Mouse (Mus musculus): ENCODE measurements around the gene Dffa. TPM values are rescaled to one million over a fixed set of nuclear protein-coding genes. Genes with fewer than 3 reads are reported as not detected.

Gene Dffa
- 4.8 and 9.4 TPM in 2 replicates for total RNA-seq (2015; ENCODE audit: low replicate concordance)
- 2.6 and 3.9 TPM in 2 replicates for total RNA-seq (2017; ENCODE audit: low replicate concordance)

DNA sequence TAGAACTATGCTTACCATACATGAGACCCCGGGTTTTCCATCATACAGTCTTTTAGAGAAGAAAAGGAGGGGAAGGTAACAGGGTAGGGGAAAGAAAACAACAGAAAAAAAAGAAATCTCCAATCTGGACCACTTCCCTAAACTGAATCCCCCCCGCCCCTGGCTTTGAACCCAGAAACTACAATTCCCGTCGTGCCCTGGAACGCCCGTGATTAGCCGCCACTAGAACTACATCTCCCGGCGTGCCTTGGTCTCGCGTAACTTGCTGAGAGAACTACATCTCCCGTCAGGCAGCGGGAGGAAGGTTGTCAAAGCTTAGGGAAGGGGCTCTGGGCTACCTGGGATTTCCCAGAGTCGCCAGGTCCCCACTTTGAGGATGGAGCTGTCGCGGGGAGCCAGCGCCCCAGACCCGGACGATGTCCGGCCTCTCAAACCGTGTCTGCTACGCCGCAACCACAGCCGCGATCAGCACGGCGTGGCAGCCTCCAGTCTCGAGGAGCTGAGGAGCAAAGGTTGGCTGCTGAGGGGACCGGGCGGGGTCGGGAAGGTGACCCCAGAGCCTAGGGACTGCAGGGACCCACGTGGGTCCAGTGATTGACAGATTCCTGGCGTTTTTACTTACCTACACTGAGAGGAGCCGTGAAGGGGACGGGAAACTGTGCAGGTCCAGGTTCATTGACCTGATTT lies at the start of gene Dffa:
TSS of gene Dffa (plus strand) at position 272 of the 687 bp plus-strand sequence.
- peak; percentile 95 for ATAC-seq (replicated peaks; ENCODE audit: low FRiP score, poor library complexity, severe bottlenecking)

DNA sequence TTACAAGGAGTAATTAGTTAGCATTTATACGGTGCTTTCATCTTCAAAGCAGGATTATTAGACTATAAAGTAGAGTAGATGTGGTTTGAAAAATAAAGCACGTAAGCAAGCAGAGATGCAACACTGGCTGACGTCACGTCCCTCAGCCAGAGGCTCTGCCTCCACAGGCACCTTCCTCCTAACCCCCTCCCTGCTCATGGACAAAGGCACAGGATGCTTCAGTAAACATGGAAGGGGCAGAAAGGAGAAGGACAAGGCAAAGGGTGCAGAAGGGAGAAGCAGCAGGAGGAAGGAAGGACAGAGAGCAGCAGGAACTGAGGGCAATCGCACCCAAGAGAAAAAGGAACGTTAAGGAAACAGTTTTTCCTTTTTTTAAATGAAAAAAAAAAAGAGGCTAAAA lies 48.1 kb upstream of the Dffa start:
- ATAC-seq (replicated peaks; ENCODE audit: low FRiP score, poor library complexity, severe bottlenecking): no peak

DNA sequence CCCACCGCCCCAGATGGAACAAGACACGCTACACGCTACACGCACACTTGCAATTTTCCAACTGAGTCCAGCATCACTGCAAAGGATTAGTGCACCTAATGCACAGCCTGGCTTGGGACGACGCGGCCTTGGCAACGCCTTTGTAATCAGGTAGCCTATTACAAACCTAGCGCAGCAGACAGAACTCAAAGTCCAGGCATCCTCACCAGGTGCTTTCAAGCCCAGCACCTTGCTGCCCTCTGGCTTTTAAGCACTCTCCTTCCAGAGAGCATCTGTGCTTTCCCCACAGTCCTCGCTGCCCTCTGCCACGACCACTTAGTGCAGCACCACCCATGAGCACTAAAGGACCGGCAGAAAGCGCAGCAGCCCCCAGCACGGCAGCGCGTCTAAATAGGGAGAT lies 47.0 kb upstream of the Dffa start:
- no peak for ATAC-seq (replicated peaks; ENCODE audit: low FRiP score, poor library complexity, severe bottlenecking)

DNA sequence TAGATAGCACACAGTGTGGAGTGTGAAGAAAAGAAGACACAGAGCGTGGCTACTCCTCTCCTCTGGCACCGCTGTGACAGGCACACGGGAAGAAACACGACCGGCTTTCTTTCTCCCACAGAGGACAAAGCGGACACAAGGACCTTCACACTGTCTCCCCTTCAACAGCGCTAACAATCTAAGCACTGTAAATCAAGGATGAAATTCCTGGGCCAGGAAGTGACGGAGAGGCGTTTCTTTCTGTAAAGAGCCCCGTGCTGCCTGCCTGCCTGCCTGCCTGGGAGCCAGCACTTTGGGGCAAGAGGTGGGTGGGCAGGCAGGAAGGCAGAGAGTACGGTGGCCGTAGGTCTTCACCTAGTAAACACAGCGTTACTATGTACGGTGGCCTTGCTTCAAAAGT lies 46.5 kb upstream of the Dffa start:
- no peak for ATAC-seq (replicated peaks; ENCODE audit: low FRiP score, poor library complexity, severe bottlenecking)

- no peak for ATAC-seq (replicated peaks; ENCODE audit: low FRiP score, poor library complexity, severe bottlenecking)
These were observed 45.6 kb upstream of the Dffa start for GRCm38 (mm10) chr4:149058298-149058697.

- ATAC-seq (replicated peaks; ENCODE audit: low FRiP score, poor library complexity, severe bottlenecking): no peak
These were observed 44.2 kb upstream of the Dffa start for GRCm38 (mm10) chr4:149059713-149060112.

- ATAC-seq (replicated peaks; ENCODE audit: low FRiP score, poor library complexity, severe bottlenecking): no peak
These were observed 43.1 kb upstream of the Dffa start for GRCm38 (mm10) chr4:149060621-149061431.

DNA sequence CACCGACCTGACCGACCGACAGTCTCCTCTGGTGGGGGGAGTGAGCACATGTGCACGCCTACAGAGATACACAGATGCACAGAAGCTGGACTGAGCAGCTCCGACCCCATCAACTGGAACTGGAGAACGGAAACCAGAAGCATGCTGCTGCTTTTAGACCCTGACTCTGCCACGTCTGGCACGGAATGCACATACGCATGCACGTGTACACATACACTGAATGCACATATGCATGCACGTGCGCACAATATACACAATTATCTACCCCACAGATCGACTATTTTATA lies 42.6 kb upstream of the Dffa start:
- ATAC-seq (replicated peaks; ENCODE audit: low FRiP score, poor library complexity, severe bottlenecking): no peak

- no peak for ATAC-seq (replicated peaks; ENCODE audit: low FRiP score, poor library complexity, severe bottlenecking)
These were observed 41.3 kb upstream of the Dffa start for GRCm38 (mm10) chr4:149062406-149063318.

GRCm38 (mm10) chr4:149064061-149064854 lies 39.7 kb upstream of the Dffa start:
- ATAC-seq (replicated peaks; ENCODE audit: low FRiP score, poor library complexity, severe bottlenecking): no peak

GRCm38 (mm10) chr4:149066672-149067551 lies 37.0 kb upstream of the Dffa start:
- ATAC-seq (replicated peaks; ENCODE audit: low FRiP score, poor library complexity, severe bottlenecking): no peak

DNA sequence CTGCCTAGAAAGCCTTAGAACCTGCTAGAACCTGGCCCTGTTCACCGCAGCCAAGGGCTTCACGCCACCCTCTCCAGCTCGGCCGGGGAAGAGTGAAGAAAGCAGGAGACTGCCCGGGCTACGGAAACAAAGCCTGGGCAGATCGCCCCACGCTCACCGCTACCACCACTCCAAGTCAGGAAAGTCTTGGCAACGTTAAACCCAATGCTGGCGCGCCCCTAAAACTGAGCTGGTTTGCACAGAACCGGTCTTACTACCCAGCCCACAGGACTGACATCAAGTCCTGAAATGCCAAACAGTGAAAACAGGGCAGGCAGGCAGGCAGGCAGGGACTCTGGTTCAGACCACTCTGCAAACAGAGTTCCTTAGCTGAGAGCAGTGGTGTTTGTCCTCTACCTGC lies 28.9 kb upstream of the Dffa start:
- ATAC-seq (replicated peaks; ENCODE audit: low FRiP score, poor library complexity, severe bottlenecking): no peak

GRCm38 (mm10) chr4:149075871-149076575 lies 27.9 kb upstream of the Dffa start:
- 0 out of 2 replicates have a peak, but pooled peaks have one; percentile 19 for ATAC-seq (replicated peaks; ENCODE audit: low FRiP score, poor library complexity, severe bottlenecking)

DNA sequence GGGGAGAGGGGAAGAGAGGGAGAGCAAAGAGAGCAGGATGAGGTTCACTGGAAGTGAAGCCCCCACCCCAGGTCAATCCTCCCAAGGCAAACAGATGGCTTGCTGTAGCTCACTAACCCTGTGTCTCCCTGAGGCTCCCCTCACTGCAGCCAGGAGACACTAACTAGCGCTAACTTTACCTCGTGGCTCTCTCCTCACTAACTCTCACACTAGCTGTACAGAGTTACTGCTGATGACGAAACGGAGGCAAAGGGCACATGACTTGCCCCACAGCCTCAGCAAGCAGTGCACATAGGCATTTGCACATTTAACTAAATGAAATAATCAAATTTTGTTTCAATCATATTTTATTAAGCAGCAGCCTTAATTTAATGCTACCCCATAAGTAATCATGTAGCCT lies 25.7 kb upstream of the Dffa start:
- ATAC-seq (replicated peaks; ENCODE audit: low FRiP score, poor library complexity, severe bottlenecking): no peak

GRCm38 (mm10) chr4:149079629-149080028 lies 24.3 kb upstream of the Dffa start:
- ATAC-seq (replicated peaks; ENCODE audit: low FRiP score, poor library complexity, severe bottlenecking): no peak

- ATAC-seq (replicated peaks; ENCODE audit: low FRiP score, poor library complexity, severe bottlenecking): no peak
These were observed 23.8 kb upstream of the Dffa start for GRCm38 (mm10) chr4:149080111-149080510.

DNA sequence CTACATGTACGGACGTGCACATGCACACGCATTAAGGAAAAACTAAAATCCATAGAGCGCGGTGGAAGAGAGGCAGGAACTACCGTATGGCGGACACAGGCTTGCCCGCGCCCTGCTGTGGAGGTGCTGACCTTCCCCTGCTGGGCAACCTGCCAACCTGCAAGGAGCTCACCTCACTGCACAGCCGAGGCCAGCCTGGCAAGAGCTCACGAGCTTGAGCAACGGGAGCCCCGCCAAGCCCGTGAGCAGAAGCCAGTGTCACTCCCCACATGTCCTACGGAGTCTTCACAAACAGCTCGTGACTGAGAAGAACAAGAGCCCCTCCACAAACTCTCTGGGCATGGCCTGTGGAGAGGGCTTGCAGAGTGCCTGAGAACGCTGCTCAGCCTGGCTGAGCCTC lies 22.4 kb upstream of the Dffa start:
- 0 out of 2 replicates have a peak, but pooled peaks have one; percentile 36 for ATAC-seq (replicated peaks; ENCODE audit: low FRiP score, poor library complexity, severe bottlenecking)

DNA sequence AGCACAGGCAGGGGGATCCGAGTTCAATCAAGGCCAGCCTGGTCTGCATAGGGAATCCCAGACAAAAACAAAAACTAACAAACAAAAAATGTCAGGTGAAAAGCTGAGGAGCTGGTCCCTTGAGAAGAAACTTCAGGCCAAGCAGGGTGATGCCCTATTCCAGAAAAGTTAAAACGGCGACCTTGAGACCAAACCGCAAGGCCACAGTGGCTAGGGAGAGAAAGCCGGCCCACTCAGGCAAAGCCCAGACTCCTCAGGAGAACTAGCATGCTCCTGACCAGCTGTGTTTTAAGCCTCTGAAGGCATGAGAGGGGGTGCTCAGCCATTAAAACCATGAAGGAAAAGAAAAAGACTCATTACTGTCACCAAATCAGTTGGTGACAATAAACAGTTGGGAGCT lies 18.6 kb upstream of the Dffa start:
- ATAC-seq (replicated peaks; ENCODE audit: low FRiP score, poor library complexity, severe bottlenecking): no peak

Measured in erythroblast, adult 5-6 weeks (primary cell).